Mouse (Mus musculus) lung, postnatal 0 days (tissue): ENCODE measurements around the gene Tut1. TPM values are rescaled to one million over a fixed set of nuclear protein-coding genes. Genes with fewer than 3 reads are reported as not detected.

ENCODE experiments used
- ATAC-seq: fragments of 200-750 bp; cut with Nextera tagmentation; 2 replicates; pipeline ENCODE4 v1.8.0; 2017; ENCODE audit warnings: moderate library complexity
- DNase-seq: peaks from one replicate; pipeline ENCODE4 v3.0.0-alpha.2; 2016; ENCODE audit warnings: low spot score
- H3K27ac ChIP-seq: fragments of 300-500 bp; sonication (generic); 2 replicates; pipeline ENCODE4 v1.5.1; 2014; ENCODE audit warnings: antibody characterized with exemption, mild to moderate bottlenecking, low read length, mixed read lengths
- H3K27me3 ChIP-seq: fragments of 300-500 bp; sonication (generic); replicated peaks from 2 replicates; pipeline ENCODE4 v1.6.1; 2014; ENCODE audit warnings: low read length, mixed read lengths; ENCODE audit not compliant: insufficient read depth
- H3K36me3 ChIP-seq: fragments of 300-500 bp; sonication (generic); 2 replicates; pipeline ENCODE4 v1.6.1; 2014; ENCODE audit warnings: low read length, mixed read lengths; ENCODE audit not compliant: insufficient read depth
- H3K4me1 ChIP-seq: fragments of 300-500 bp; sonication (generic); 2 replicates; pipeline ENCODE4 v1.6.1; 2014; ENCODE audit warnings: antibody characterized with exemption, low read depth, low read length, mixed read lengths; ENCODE audit not compliant: insufficient read depth
- H3K4me2 ChIP-seq: fragments of 300-500 bp; sonication (generic); replicated peaks from 2 replicates; pipeline ENCODE4 v1.6.1; 2014; ENCODE audit warnings: low read depth, mild to moderate bottlenecking, low read length, moderate library complexity, mixed read lengths
- H3K4me3 ChIP-seq: fragments of 300-500 bp; sonication (generic); 2 replicates; pipeline ENCODE4 v1.5.1; 2014; ENCODE audit warnings: low read depth, low read length
- H3K9ac ChIP-seq: fragments of 300-500 bp; sonication (generic); replicated peaks from 2 replicates; pipeline ENCODE4 v1.6.1; 2014; ENCODE audit warnings: low read depth, mild to moderate bottlenecking
- H3K9me3 ChIP-seq: fragments of 300-500 bp; sonication (generic); 2 replicates; pipeline ENCODE4 v1.6.1; 2016; ENCODE audit warnings: low read length, mixed read lengths
- CTCF ChIP-seq: IDR thresholded peaks from 2 replicates; pipeline ENCODE4 v1.5.1; 2016; ENCODE audit warnings: antibody characterized with exemption, mild to moderate bottlenecking
- EP300 ChIP-seq: IDR thresholded peaks from 2 replicates; pipeline ENCODE4 v1.6.1; 2016; ENCODE audit warnings: antibody characterized with exemption, mild to moderate bottlenecking, control low read depth
- WGBS: fragments of 180-500 bp; shearing (Covaris S2); extraction: QIAGEN DNeasy Blood & Tissue Kit; methylation state at CpG from one replicate; pipeline ENCODE4 v1.1.7; 2014; 5-methylcytosine and 5-hydroxymethylcytosine counted together
- polyA plus RNA-seq: library from polyadenylated mRNA; unstranded; fragments of >200 nt; fragmentation: Nextera tagmentation; extraction: Ambion mirVana; gene quantifications from 2 replicates; pipeline ENCODE4 v1.2.1, GENCODE M21; 2015

Gene Tut1
- polyA plus RNA-seq, 1 experiment from 2014 or later: 12.8 TPM

DNA sequence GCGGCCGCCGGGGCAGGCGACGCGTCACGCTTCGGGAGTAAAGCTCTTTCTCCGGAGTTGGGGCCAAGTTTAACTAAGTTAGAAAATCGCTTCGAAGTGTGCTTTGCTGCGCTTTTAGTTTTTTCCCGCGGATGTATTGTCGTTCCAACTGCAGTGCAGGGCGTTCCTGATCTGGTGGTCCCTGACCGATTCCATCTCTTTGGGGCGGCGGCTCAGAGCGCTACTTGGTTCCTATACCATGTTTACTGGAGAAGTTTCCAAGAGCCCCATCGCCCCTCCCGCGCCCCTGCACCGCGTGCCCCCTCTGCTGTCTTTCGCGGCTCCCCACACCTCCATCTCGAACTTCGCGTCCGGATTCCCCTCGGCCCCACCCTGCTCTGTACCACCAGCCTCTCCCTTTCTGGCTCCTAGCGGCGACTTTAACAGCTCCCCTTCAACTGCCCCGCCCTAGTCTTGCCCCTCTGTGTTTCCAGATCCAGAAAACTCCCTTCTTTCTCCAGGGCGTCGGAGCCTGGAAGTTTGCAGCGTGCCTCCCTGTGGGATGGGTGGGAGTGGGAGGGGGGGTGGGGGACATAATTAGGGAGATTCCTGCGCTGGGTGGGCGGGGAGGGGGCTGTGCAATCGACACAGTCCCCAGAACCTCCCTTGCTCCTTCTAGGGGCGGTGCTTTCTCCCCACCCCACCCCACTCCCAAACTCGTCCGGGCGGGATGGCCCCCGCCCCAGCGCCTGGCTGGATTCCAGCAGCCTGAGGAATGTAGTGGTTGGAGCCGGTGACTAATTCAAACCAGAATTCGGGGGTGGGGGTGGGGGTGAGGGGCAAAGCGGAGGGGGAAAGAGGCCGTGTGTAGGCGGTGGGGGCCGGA, 36.2 kb downstream of the Tut1 start:
- WGBS: under 1% methylated on average over 53 of the region's 53 CpGs
- Histone ChIP-seq H3K9ac (peak overlapping the region; percentile 97), H3K27ac (peak overlapping the region; percentile 98), H3K9me3 (no peaks in the 10 kb centered on the region), H3K27me3 (no peaks in the 10 kb centered on the region), H3K4me2 (peak overlapping the region; percentile 71), H3K4me1 (peaks cover 45% of the 10 kb centered on the region), H3K4me3 (peak overlapping the region; percentile 95), H3K36me3 (no peaks in the 10 kb centered on the region)
- TF ChIP-seq CTCF (peak; percentile 56), EP300 (peak; percentile 32; the same call in 1 of the 2 replicates)
- ATAC-seq (peak; percentile 80), DNase-seq (peak; percentile 96)

- no peaks in the 10 kb centered on the region for H3K36me3 ChIP-seq
- H3K4me1 ChIP-seq: peaks cover 38% of the 10 kb centered on the region
- H3K9ac ChIP-seq: peak overlapping the region; percentile 97
- peak overlapping the region; percentile 71 for H3K4me2 ChIP-seq
- 7% methylated on average over 14 of the region's 15 CpGs for WGBS
- ATAC-seq: peak; percentile 52
- no peaks in the 10 kb centered on the region for H3K9me3 ChIP-seq
- DNase-seq: peak; percentile 42
- no peak for TF ChIP-seq CTCF
- no peak for TF ChIP-seq EP300
- H3K27me3 ChIP-seq: no peaks in the 10 kb centered on the region
- H3K27ac ChIP-seq: peak overlapping the region; percentile 98
- peak overlapping the region; percentile 95 for H3K4me3 ChIP-seq
These were observed 36.9 kb downstream of the Tut1 start for GRCm38 (mm10) chr19:8990432-8991102.

DNA sequence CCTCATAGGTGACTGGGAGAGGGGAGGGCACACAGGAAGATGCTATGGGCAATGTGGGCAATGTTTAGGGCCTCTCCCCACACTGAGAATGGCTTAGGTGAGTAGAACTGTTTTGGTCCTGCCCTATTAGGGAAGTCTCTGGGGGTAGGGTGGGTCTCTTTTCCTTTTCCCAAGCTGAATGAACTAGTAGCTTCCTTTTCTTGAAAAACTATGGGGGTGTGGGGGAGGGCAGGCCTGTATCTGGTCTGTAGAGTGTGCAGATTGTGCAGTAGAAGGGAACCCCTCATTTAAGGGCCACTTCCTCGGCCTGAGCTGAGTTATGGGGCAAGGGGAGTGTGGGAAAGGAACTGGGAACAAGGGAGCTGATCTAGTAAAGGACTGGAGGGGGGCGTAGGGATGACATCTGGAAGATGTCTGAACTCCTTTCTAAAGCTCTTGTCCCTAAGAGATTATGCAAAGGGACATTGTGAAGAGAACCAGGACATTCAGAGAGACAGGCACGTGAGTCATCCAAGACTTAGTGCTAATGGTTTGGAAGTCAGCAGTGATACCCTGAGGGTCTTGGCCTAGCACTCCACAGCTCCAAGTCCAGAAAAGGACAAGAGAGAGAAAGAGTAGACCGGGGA, 37.7 kb downstream of the Tut1 start:
- DNase-seq (peak; percentile 64), ATAC-seq (no peak)
- no peaks in the 10 kb centered on the region for H3K27me3 ChIP-seq
- TF ChIP-seq EP300 (no peak), CTCF (no peak)
- H3K4me2 ChIP-seq: peak overlapping the region; percentile 71
- WGBS: 39% methylated on average over 4 of the region's 4 CpGs
- H3K4me3 ChIP-seq: peak overlapping the region; percentile 95
- no peaks in the 10 kb centered on the region for H3K36me3 ChIP-seq
- peak overlapping the region; percentile 98 for H3K27ac ChIP-seq
- no peaks in the 10 kb centered on the region for H3K9me3 ChIP-seq
- peaks cover 36% of the 10 kb centered on the region for H3K4me1 ChIP-seq
- H3K9ac ChIP-seq: peak overlapping the region; percentile 97

- Histone ChIP-seq H3K4me3 (peak overlapping the region; percentile 95), H3K9ac (peak overlapping the region; percentile 97), H3K4me2 (peak overlapping the region; percentile 71), H3K36me3 (no peaks in the 10 kb centered on the region), H3K4me1 (peaks cover 42% of the 10 kb centered on the region), H3K27me3 (no peaks in the 10 kb centered on the region), H3K27ac (peak overlapping the region; percentile 98), H3K9me3 (no peaks in the 10 kb centered on the region)
- WGBS: 37% methylated on average over 13 of the region's 13 CpGs
- DNase-seq (peak; percentile 55), ATAC-seq (no peak)
- no peak for TF ChIP-seq CTCF
- TF ChIP-seq EP300: no peak
These were observed 38.5 kb downstream of the Tut1 start for GRCm38 (mm10) chr19:8991871-8992735.

DNA sequence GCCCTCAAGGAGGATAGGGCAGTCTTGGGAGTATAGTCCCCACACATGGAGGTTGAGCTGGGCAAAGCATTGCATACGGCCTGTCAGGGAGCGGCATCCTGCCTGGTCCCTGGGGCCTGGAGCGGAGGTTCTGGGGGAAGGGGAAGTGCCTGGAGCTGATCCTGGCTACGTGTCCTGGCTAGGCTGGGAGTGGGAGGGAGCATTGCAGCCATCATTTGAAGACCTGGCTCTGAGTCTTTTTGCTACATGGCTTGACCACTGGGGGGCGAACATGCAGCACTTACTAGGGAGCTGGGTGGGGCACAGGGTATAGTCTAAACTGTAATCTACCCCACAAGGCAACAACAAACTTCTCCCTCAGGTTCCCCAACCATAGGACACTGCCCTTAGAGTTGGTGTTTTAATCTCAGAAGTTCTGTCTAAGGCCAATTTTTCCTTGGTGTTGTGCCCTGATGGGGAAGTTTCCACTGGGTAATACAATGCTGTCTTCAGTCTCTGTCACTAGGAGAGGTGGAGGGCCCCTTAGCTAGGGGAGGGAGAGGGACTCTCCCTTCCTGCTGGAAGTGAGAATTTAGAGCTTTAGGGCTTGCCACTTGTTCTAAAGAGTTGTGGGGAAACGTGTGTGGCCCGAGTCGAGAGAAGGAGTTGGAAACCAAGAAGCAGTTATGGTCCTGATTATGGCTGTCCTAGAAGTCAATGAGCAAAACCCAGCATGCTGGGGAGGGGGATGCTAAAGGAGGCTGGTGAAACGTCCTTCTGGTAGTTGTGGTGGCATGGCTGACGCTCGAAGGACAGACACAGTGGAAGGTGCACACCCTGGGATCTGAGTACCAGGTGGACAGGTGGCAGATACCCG, 39.4 kb downstream of the Tut1 start:
- peak; percentile 7 for ATAC-seq
- Histone ChIP-seq H3K36me3 (no peaks in the 10 kb centered on the region), H3K4me2 (peak overlapping the region; percentile 71), H3K4me1 (peaks cover 48% of the 10 kb centered on the region), H3K9me3 (no peaks in the 10 kb centered on the region), H3K9ac (peak overlapping the region; percentile 29; the same call in 1 of the 2 replicates), H3K27ac (peak overlapping the region; percentile 98), H3K4me3 (peak overlapping the region; percentile 95), H3K27me3 (no peaks in the 10 kb centered on the region)
- WGBS: 25% methylated on average over 12 of the region's 12 CpGs
- peak; percentile 96 for DNase-seq
- TF ChIP-seq CTCF: peak; percentile 88
- peak; percentile 46; the same call in 1 of the 2 replicates for TF ChIP-seq EP300
